8 mouse cellular contexts compared by ENCODE assay signal in the genomic region with DNA sequence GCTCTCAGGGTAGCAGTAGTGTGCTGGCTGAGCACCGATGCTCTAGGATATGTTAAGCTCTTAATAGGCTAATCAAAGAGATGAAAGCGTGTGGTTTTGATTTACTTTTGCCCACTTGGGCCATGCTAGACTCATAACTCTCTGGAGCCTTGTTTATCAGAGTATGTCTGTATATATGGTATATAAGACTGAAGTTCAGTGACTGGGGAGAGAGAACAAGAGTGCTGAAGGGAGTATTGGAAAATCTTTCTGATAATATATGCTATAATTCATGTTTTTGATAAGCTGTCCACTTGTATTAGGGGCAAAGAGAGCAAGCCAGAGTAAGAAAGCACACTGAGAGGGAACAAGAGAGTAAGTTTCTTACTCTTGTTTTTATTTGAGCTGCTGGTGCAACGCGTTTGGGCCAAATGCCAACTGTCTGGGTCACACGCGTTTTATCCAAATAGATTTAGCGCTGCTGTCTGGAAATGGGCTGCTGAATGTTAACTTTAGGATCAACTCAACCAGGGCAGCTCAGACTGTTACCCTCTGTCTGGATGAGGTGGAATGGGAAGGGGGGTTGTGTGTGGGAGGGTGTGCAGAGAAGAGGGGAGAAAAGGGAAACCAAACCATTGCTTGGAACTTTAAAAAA. TPM values are rescaled to one million over a fixed set of nuclear protein-coding genes. Genes with fewer than 3 reads are reported as not detected.
DNase-seq lines count a peak whose midpoint lies in the region; ATAC-seq and TF ChIP-seq lines count a peak whose summit lies in the region.

No protein-coding gene starts in this region.

- ATAC-seq in embryonic facial prominence, embryonic 13.5 days (ENCODE audit: insufficient number of reproducible peaks, insufficient read depth, low FRiP score, low TSS enrichment, low read depth), result 0 out of 2 replicates have a peak, but pooled peaks have one; percentile 57
- ATAC-seq in liver, embryonic 14.5 days (ENCODE audit: insufficient read depth), result peak; percentile 17; the same call in 1 of the 2 replicates

- H3K27me3 ChIP-seq in embryonic facial prominence, embryonic 13.5 days, result no peaks in the 10 kb centered on the region
- no peaks in the 10 kb centered on the region for H3K27me3 ChIP-seq in heart, embryonic 10.5 days (ENCODE audit: insufficient read depth, poor library complexity, severe bottlenecking)
- H3K27me3 ChIP-seq in liver, embryonic 14.5 days (ENCODE audit: control insufficient read depth, insufficient read depth, low read length), result no peaks in the 10 kb centered on the region

- H3K4me3 ChIP-seq in embryonic facial prominence, embryonic 13.5 days, result peak overlapping the region; percentile 45
- H3K4me3 ChIP-seq in heart, embryonic 10.5 days, result peak overlapping the region; percentile 67
- peak overlapping the region; percentile 39 to 64 for H3K4me3 ChIP-seq in liver, embryonic 14.5 days (ENCODE audit: insufficient read depth in 1 of 2, low read depth in 2 of 2, low read length in 2 of 2)

- WGBS in embryonic facial prominence, embryonic 13.5 days, result under 1% methylated on average over 7 of the region's 7 CpGs
- WGBS in heart, embryonic 10.5 days, result under 1% methylated on average over 7 of the region's 7 CpGs
- WGBS in liver, embryonic 14.5 days (ENCODE audit: insufficient replicate concordance), result 4% methylated on average over 7 of the region's 7 CpGs

- no peaks in the 10 kb centered on the region for H3K36me3 ChIP-seq in embryonic facial prominence, embryonic 13.5 days
- no peaks in the 10 kb centered on the region for H3K36me3 ChIP-seq in heart, embryonic 10.5 days
- H3K36me3 ChIP-seq in liver, embryonic 14.5 days (replicated peaks; ENCODE audit: control insufficient read depth, insufficient read depth, low read depth), result no peaks in the 10 kb centered on the region

- TF ChIP-seq EP300 in liver, embryonic 14.5 days (IDR thresholded peaks at IDR 0.05; ENCODE audit: low read depth), result no peak

- no peak for TF ChIP-seq CTCF in liver, embryonic 14.5 days (IDR thresholded peaks at IDR 0.05; ENCODE audit: low read depth)

- H3K9ac ChIP-seq in embryonic facial prominence, embryonic 13.5 days, result peak overlapping the region; percentile 68
- peak overlapping the region; percentile 54; the same call in 1 of the 2 replicates for H3K9ac ChIP-seq in liver, embryonic 14.5 days (replicated peaks)

- peak overlapping the region; percentile 63 for H3K4me2 ChIP-seq in embryonic facial prominence, embryonic 13.5 days
- H3K4me2 ChIP-seq in liver, embryonic 14.5 days (ENCODE audit: low read depth), result peak overlapping the region; percentile 89

- peak; percentile 42 for DNase-seq in CD4-positive helper T cell, adult 2 months (ENCODE audit: low read depth, low spot score)
- DNase-seq in adrenal gland, postnatal 36 days, result peak; percentile 84 to 85
- peak; percentile 76 for DNase-seq in heart, embryonic 10.5 days (ENCODE audit: low spot score)
- peak; percentile 55 to 67 for DNase-seq in kidney, adult 8-10 months
- peak in 1 of 3 experiments; percentile 13 for DNase-seq in liver, embryonic 14.5 days (ENCODE audit: low read depth in 3 of 3, low spot score in 3 of 3)
- DNase-seq in naive thymus-derived CD4-positive, alpha-beta T cell, adult 2 months (ENCODE audit: low read depth), result peak; percentile 60
- DNase-seq in urinary bladder, adult 2 months (ENCODE audit: low spot score), result peak; percentile 39

- H3K27ac ChIP-seq in embryonic facial prominence, embryonic 13.5 days, result peak overlapping the region; percentile 90
- peak overlapping the region; percentile 88 for H3K27ac ChIP-seq in heart, embryonic 10.5 days
- H3K27ac ChIP-seq in liver, embryonic 14.5 days, result no peak overlapping the region

- H3K4me1 ChIP-seq in embryonic facial prominence, embryonic 13.5 days, result peaks cover 14% of the 10 kb centered on the region
- H3K4me1 ChIP-seq in heart, embryonic 10.5 days, result 0 out of 2 replicates have a peak, but pooled peaks cover 6% of the 10 kb centered on the region
- H3K4me1 ChIP-seq in liver, embryonic 14.5 days (replicated peaks; ENCODE audit: control insufficient read depth in 2 of 2, insufficient read depth in 2 of 2, low read length in 1 of 2), result peaks cover 0 to 2% of the 10 kb centered on the region in 2 experiments; a peak in 1 of 4 replicates

- H3K9me3 ChIP-seq in embryonic facial prominence, embryonic 13.5 days, result no peaks in the 10 kb centered on the region
- H3K9me3 ChIP-seq in heart, embryonic 10.5 days, result no peaks in the 10 kb centered on the region
- H3K9me3 ChIP-seq in liver, embryonic 14.5 days (ENCODE audit: control insufficient read depth, low read length), result no peaks in the 10 kb centered on the region

RNA-seq across cellular contexts. Expression of gene Adamts6, which starts 0.7 kb away (rescaled TPM):
- 1 to 10 TPM; 2.5 to 4.5 TPM for total RNA-seq in adrenal gland, postnatal 36 days (2021)
- polyA plus RNA-seq in embryonic facial prominence, embryonic 13.5 days (2015; fragmentation: Nextera tagmentation; extraction: Ambion mirVana), result 3.2 and 4.9 TPM in 2 replicates
- polyA plus RNA-seq in heart, embryonic 10.5 days (2016; fragmentation: Nextera tagmentation; extraction: Ambion mirVana), result 3.1 and 4.4 TPM in 2 replicates
- polyA plus RNA-seq in liver, embryonic 14.5 days (2012; rRNA removed), result 0.29 and 0.35 TPM in 2 replicates
- polyA plus RNA-seq in liver, embryonic 14.5 days (2014; fragmentation: Nextera tagmentation; extraction: Ambion mirVana), result 0.08 and 0.11 TPM in 2 replicates
- 10.0 and 10.4 TPM in 2 replicates for polyA plus RNA-seq in urinary bladder, adult 2 months (2012; rRNA removed)

RNA-seq across cellular contexts. Expression of gene Ppwd1, which starts 59.7 kb away (rescaled TPM):
- total RNA-seq in adrenal gland, postnatal 36 days (2021), result 10 to 100 TPM; 14.0 to 14.2 TPM
- polyA plus RNA-seq in embryonic facial prominence, embryonic 13.5 days (2015; fragmentation: Nextera tagmentation; extraction: Ambion mirVana), result 17.4 and 21.7 TPM in 2 replicates
- polyA plus RNA-seq in heart, embryonic 10.5 days (2016; fragmentation: Nextera tagmentation; extraction: Ambion mirVana), result 10.6 and 11.3 TPM in 2 replicates
- polyA plus RNA-seq in liver, embryonic 14.5 days (2012; rRNA removed), result 4.8 and 7.6 TPM in 2 replicates
- 8.5 and 8.9 TPM in 2 replicates for polyA plus RNA-seq in liver, embryonic 14.5 days (2014; fragmentation: Nextera tagmentation; extraction: Ambion mirVana)
- polyA plus RNA-seq in urinary bladder, adult 2 months (2012; rRNA removed), result 5.1 and 7.9 TPM in 2 replicates

RNA-seq across cellular contexts. Expression of gene Cenpk, which starts 59.9 kb away (rescaled TPM):
- total RNA-seq in adrenal gland, postnatal 36 days (2021), result 1 to 10 TPM; 2.4 to 2.7 TPM
- polyA plus RNA-seq in embryonic facial prominence, embryonic 13.5 days (2015; fragmentation: Nextera tagmentation; extraction: Ambion mirVana), result 79.0 and 84.6 TPM in 2 replicates
- polyA plus RNA-seq in heart, embryonic 10.5 days (2016; fragmentation: Nextera tagmentation; extraction: Ambion mirVana), result 52.7 and 67.9 TPM in 2 replicates
- polyA plus RNA-seq in liver, embryonic 14.5 days (2012; rRNA removed), result 23.0 and 33.2 TPM in 2 replicates
- 89.3 and 95.0 TPM in 2 replicates for polyA plus RNA-seq in liver, embryonic 14.5 days (2014; fragmentation: Nextera tagmentation; extraction: Ambion mirVana)
- polyA plus RNA-seq in urinary bladder, adult 2 months (2012; rRNA removed), result 1.9 and 2.2 TPM in 2 replicates
